Mouse (Mus musculus) neural tube, embryonic 15.5 days (tissue): Measurements from ENCODE around the gene Prex1. TPM values are rescaled to one million over a fixed set of nuclear protein-coding genes. Genes with fewer than 3 reads are reported as not detected.
A peak's percentile ranks its signal among the peaks of the same experiment; 100 is the strongest.

ENCODE experiments used
- ATAC-seq: fragments of 200-750 bp; cut with Nextera tagmentation; 2 replicates; pipeline ENCODE4 v1.8.0; 2017; ENCODE audit warnings: mild to moderate bottlenecking, moderate TSS enrichment, moderate library complexity; ENCODE audit not compliant: low FRiP score
- H3K27ac ChIP-seq: fragments of 300-500 bp; sonication (generic); replicated peaks from 2 replicates; pipeline ENCODE4 v1.5.1; 2015; ENCODE audit warnings: mild to moderate bottlenecking, inconsistent platforms
- H3K27me3 ChIP-seq: fragments of 300-500 bp; sonication (generic); replicated peaks from 2 replicates; pipeline ENCODE4 v1.6.1; 2015; ENCODE audit warnings: inconsistent platforms
- H3K36me3 ChIP-seq: fragments of 300-500 bp; sonication (generic); 2 replicates; pipeline ENCODE4 v1.6.1; 2015; ENCODE audit warnings: inconsistent platforms
- H3K4me1 ChIP-seq: fragments of 300-500 bp; sonication (generic); 2 replicates; pipeline ENCODE4 v1.6.1; 2015; ENCODE audit warnings: inconsistent platforms
- H3K4me2 ChIP-seq: fragments of 300-500 bp; sonication (generic); 2 replicates; pipeline ENCODE4 v1.6.1; 2015; ENCODE audit warnings: inconsistent platforms, mild to moderate bottlenecking, moderate library complexity
- H3K4me3 ChIP-seq: fragments of 300-500 bp; sonication (generic); replicated peaks from 2 replicates; pipeline ENCODE4 v1.5.1; 2015; ENCODE audit warnings: mild to moderate bottlenecking, inconsistent platforms
- H3K9ac ChIP-seq: fragments of 300-500 bp; sonication (generic); replicated peaks from 2 replicates; pipeline ENCODE4 v1.6.1; 2015; ENCODE audit warnings: mild to moderate bottlenecking, inconsistent platforms
- H3K9me3 ChIP-seq: fragments of 300-500 bp; sonication (generic); replicated peaks from 2 replicates; pipeline ENCODE4 v1.6.1; 2016; ENCODE audit warnings: inconsistent platforms
- WGBS: fragments of 180-500 bp; shearing (Covaris S2); methylation state at CpG from one replicate; pipeline ENCODE4 v1.1.7; 2015; ENCODE audit warnings: mixed read lengths; 5-methylcytosine and 5-hydroxymethylcytosine counted together
- polyA plus RNA-seq: library from polyadenylated mRNA; unstranded; fragments of >200 nt; fragmentation: Nextera tagmentation; extraction: Ambion mirVana; gene quantifications from 2 replicates; pipeline ENCODE4 v1.2.1, GENCODE M21; 2015

Prex1 gene
- polyA plus RNA-seq, 1 experiment from 2014 or later: 24.9 TPM

- Histone ChIP-seq H3K4me3 (no peak overlapping the region), H3K27me3 (0 out of 2 replicates have a peak, but pooled peaks cover 4% of the 10 kb centered on the region), H3K4me1 (peaks cover 27% of the 10 kb centered on the region), H3K36me3 (no peaks in the 10 kb centered on the region), H3K9ac (no peak overlapping the region), H3K27ac (no peak overlapping the region), H3K9me3 (no peaks in the 10 kb centered on the region), H3K4me2 (no peak overlapping the region)
- ATAC-seq: no peak
- 80% methylated on average over 7 of the region's 7 CpGs for WGBS
Observed at GRCm38 (mm10) chr2:166561781-166562180, 151.9 kb downstream of the Prex1 start.

- H3K36me3 ChIP-seq: no peaks in the 10 kb centered on the region
- no peak overlapping the region for H3K4me3 ChIP-seq
- peaks cover 27% of the 10 kb centered on the region for H3K4me1 ChIP-seq
- H3K4me2 ChIP-seq: no peak overlapping the region
- WGBS: 94% methylated on average over 7 of the region's 7 CpGs
- H3K27ac ChIP-seq: no peak overlapping the region
- H3K27me3 ChIP-seq: 0 out of 2 replicates have a peak, but pooled peaks cover 4% of the 10 kb centered on the region
- H3K9ac ChIP-seq: no peak overlapping the region
- ATAC-seq: no peak
- H3K9me3 ChIP-seq: no peaks in the 10 kb centered on the region
Observed at GRCm38 (mm10) chr2:166560826-166561225, 152.8 kb downstream of the Prex1 start.

GRCm38 (mm10) chr2:166559531-166559930, 154.1 kb downstream of the Prex1 start:
- Histone ChIP-seq H3K27me3 (0 out of 2 replicates have a peak, but pooled peaks cover 4% of the 10 kb centered on the region), H3K4me2 (no peak overlapping the region), H3K4me1 (peaks cover 25% of the 10 kb centered on the region), H3K4me3 (no peak overlapping the region), H3K9me3 (no peaks in the 10 kb centered on the region), H3K36me3 (no peaks in the 10 kb centered on the region), H3K9ac (no peak overlapping the region), H3K27ac (no peak overlapping the region)
- no peak for ATAC-seq
- 13% methylated on average over 10 of the region's 10 CpGs for WGBS

- Histone ChIP-seq H3K9me3 (no peaks in the 10 kb centered on the region), H3K4me2 (no peak overlapping the region), H3K9ac (no peak overlapping the region), H3K4me3 (no peak overlapping the region), H3K36me3 (no peaks in the 10 kb centered on the region), H3K4me1 (peaks cover 41% of the 10 kb centered on the region), H3K27ac (no peak overlapping the region), H3K27me3 (no peaks in the 10 kb centered on the region)
- WGBS: 55% methylated on average over 2 of the region's 2 CpGs
- ATAC-seq: no peak
Observed at GRCm38 (mm10) chr2:166555508-166555907, 158.1 kb downstream of the Prex1 start.

GRCm38 (mm10) chr2:166554169-166554505, 159.5 kb downstream of the Prex1 start:
- WGBS: 71% methylated on average over 11 of the region's 11 CpGs

GRCm38 (mm10) chr2:166553502-166554168, 160.0 kb downstream of the Prex1 start:
- Histone ChIP-seq H3K4me2 (0 out of 2 replicates have a peak overlapping the region, but pooled peaks have one; percentile 7), H3K9ac (no peak overlapping the region), H3K9me3 (no peaks in the 10 kb centered on the region), H3K4me3 (no peak overlapping the region), H3K36me3 (no peaks in the 10 kb centered on the region), H3K27ac (no peak overlapping the region), H3K27me3 (no peaks in the 10 kb centered on the region), H3K4me1 (peaks cover 41% of the 10 kb centered on the region)
- no peak for ATAC-seq
- 34% methylated on average over 18 of the region's 18 CpGs for WGBS

More at GRCm38 (mm10) chr2:166554169-166554505, 159.5 kb downstream of the Prex1 start:
- H3K27ac ChIP-seq: no peak overlapping the region
- peaks cover 42% of the 10 kb centered on the region for H3K4me1 ChIP-seq
- no peak overlapping the region for H3K9ac ChIP-seq
- H3K9me3 ChIP-seq: no peaks in the 10 kb centered on the region
- no peaks in the 10 kb centered on the region for H3K36me3 ChIP-seq
- ATAC-seq: no peak
- H3K4me2 ChIP-seq: no peak overlapping the region
- H3K27me3 ChIP-seq: no peaks in the 10 kb centered on the region
- no peak overlapping the region for H3K4me3 ChIP-seq

GRCm38 (mm10) chr2:166552657-166553056, 161.0 kb downstream of the Prex1 start:
- H3K4me1 ChIP-seq: peaks cover 31% of the 10 kb centered on the region
- no peak overlapping the region for H3K9ac ChIP-seq
- no peak for ATAC-seq
- H3K9me3 ChIP-seq: no peaks in the 10 kb centered on the region
- no peaks in the 10 kb centered on the region for H3K27me3 ChIP-seq
- 40% methylated on average over 6 of the region's 6 CpGs for WGBS
- no peak overlapping the region for H3K4me3 ChIP-seq
- no peak overlapping the region for H3K4me2 ChIP-seq
- peak overlapping the region; percentile 58; the same call in 1 of the 2 replicates for H3K27ac ChIP-seq
- H3K36me3 ChIP-seq: no peaks in the 10 kb centered on the region

- Histone ChIP-seq H3K4me1 (peaks cover 31% of the 10 kb centered on the region), H3K27ac (peak overlapping the region; percentile 58; the same call in 1 of the 2 replicates), H3K27me3 (no peaks in the 10 kb centered on the region), H3K4me2 (no peak overlapping the region), H3K4me3 (no peak overlapping the region), H3K36me3 (no peaks in the 10 kb centered on the region), H3K9me3 (no peaks in the 10 kb centered on the region), H3K9ac (no peak overlapping the region)
- WGBS: 23% methylated on average over 15 of the region's 15 CpGs
- ATAC-seq: no peak
Observed at GRCm38 (mm10) chr2:166551831-166552498, 161.7 kb downstream of the Prex1 start.

GRCm38 (mm10) chr2:166549871-166550270, 163.8 kb downstream of the Prex1 start:
- no peak overlapping the region for H3K4me3 ChIP-seq
- WGBS: 31% methylated on average over 8 of the region's 8 CpGs
- H3K4me2 ChIP-seq: no peak overlapping the region
- no peak for ATAC-seq
- H3K9me3 ChIP-seq: no peaks in the 10 kb centered on the region
- H3K36me3 ChIP-seq: no peaks in the 10 kb centered on the region
- H3K9ac ChIP-seq: no peak overlapping the region
- H3K4me1 ChIP-seq: peaks cover 38% of the 10 kb centered on the region
- no peak overlapping the region for H3K27ac ChIP-seq
- H3K27me3 ChIP-seq: no peaks in the 10 kb centered on the region

- Histone ChIP-seq H3K27me3 (no peaks in the 10 kb centered on the region), H3K4me1 (peaks cover 38% of the 10 kb centered on the region), H3K4me3 (no peak overlapping the region), H3K9ac (no peak overlapping the region), H3K27ac (no peak overlapping the region), H3K36me3 (no peaks in the 10 kb centered on the region), H3K9me3 (no peaks in the 10 kb centered on the region), H3K4me2 (no peak overlapping the region)
- no peak for ATAC-seq
- 82% methylated on average over 5 of the region's 5 CpGs for WGBS
Observed at GRCm38 (mm10) chr2:166549069-166549468, 164.6 kb downstream of the Prex1 start.

- ATAC-seq: no peak
- Histone ChIP-seq H3K4me1 (peaks cover 29% of the 10 kb centered on the region), H3K9ac (no peak overlapping the region), H3K4me2 (no peak overlapping the region), H3K9me3 (no peaks in the 10 kb centered on the region; the same call in 1 of the 2 replicates), H3K4me3 (no peak overlapping the region), H3K27me3 (no peaks in the 10 kb centered on the region), H3K36me3 (no peaks in the 10 kb centered on the region), H3K27ac (0 out of 2 replicates have a peak overlapping the region, but pooled peaks have one; percentile 2)
- 68% methylated on average over 4 of the region's 4 CpGs for WGBS
Observed at GRCm38 (mm10) chr2:166545580-166545979, 168.1 kb downstream of the Prex1 start.
